Mouse (Mus musculus): ENCODE data around the gene Vmn1r39. TPM values are rescaled to one million over a fixed set of nuclear protein-coding genes. Genes with fewer than 3 reads are reported as not detected.
"Not testable (repeated sequence)": the region's sequence is repeated elsewhere in the genome, so short reads cannot be mapped to it uniquely, and the experiment has no call there.

Gene Vmn1r39
- not detected for total RNA-seq (2021)
- long read RNA-seq, experiment 1, result 0 reads
- long read RNA-seq, experiment 2, result 0 reads

DNA sequence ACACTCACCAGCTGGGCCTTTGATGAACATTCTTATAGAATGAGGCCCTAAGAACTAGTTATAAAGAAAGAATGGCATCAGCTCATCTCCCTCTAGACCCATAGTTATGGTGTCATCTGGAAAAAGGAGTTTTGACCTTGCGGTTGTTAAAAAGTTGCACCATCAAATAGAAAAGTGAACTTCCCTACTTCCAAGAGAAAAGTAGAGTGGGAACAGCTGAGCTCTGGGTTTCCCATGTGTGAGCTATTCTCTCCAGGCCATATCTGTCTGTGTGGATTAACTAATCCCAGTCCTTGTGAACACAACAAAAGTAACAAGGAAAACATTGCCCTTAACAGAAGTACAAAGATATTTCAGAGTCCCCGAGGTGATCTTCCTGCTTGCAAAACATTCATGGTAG, at the start of gene Vmn1r39:
Gene Vmn1r39 (minus strand): TSS at position 101 of the 400 bp plus-strand sequence.
- intact Hi-C loops (cut with DNase I), result no loop called here
- DNase-seq, result no peak

DNA sequence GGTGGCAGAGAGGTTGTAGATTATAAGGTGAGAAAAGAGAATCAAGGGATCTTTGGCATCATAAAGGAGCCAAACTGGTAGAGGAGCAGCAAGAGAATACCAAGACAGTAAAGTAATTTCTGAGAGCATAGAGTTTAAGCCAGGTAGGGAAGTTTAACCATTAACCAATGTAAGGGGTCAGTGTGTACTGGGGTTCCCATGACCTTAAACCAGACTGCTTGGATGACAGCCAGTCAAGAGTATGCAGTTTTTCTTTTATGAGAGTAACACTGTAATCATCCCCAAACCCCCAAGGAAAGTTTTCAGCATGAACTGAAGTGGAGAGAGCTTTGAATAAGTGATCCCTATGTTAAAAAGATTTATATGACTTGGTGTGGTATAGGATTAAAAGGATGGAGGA, 49.0 kb upstream of the Vmn1r39 start:
- DNase-seq, result no peak
- intact Hi-C loops (cut with DNase I), result no loop called here

DNA sequence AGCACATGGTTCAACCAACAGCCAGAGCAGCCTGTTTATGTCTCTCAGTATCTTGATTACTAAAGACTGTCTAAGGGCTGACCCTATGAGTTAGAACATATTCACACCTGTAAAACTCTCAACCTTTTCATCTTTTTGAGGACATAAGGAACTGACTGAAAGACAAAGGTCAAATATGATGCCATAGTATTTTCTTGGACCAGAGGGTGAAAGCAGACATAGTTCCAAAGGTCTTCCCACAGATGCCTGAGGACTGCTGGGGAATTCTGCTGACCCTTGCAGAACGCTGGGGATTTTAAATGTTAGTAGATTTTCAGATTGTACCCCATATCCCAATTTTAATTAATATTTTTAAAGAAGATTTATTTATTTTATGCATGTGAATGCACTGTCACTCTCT, 47.9 kb upstream of the Vmn1r39 start:
- DNase-seq, result no peak
- intact Hi-C loops (cut with DNase I), result no loop called here

DNA sequence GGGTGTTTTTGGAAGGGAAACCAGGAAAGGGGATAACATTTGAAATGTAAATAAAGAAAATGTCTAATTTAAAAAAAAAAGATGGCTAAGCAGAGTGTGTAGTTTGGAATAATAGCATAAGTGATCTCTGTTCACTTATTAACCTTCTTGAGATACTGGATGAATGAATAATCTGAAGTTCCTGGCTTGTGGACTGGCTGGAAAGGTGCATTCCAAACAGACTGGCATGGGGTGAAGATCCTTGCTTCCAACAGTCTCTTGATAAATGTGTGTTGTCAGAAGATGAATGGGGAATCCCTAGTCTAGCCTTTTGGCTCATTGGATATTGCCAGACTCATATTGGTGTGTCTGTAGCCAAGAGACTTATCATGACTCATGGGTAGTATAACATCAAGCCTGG, 45.8 kb upstream of the Vmn1r39 start:
- DNase-seq, result no peak
- intact Hi-C loops (cut with DNase I), result no loop called here

DNA sequence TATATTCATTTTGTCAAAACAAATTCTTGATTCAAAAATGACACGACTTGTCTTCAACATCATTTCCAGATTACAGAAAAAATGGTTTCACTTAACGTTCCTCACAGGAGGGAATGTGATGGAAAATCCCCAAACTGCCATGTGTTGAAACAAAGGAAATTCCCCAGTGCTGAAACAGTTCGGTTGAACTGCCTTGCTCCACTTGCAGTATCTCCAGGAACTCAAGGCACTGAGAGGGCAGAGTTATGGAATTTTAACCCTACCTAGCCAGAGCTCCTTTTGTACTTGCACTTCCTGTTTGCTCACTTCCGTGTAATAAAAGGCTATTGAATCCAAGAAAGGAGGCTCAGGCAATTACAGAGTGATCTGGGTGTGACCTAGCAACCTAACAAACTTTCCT, 38.5 kb upstream of the Vmn1r39 start:
- intact Hi-C loops (cut with DNase I), result loop anchor here (10.0 kb wide), 1 partner anchor 186 kb away; the partner anchor contains the start of gene Gadd45a

DNA sequence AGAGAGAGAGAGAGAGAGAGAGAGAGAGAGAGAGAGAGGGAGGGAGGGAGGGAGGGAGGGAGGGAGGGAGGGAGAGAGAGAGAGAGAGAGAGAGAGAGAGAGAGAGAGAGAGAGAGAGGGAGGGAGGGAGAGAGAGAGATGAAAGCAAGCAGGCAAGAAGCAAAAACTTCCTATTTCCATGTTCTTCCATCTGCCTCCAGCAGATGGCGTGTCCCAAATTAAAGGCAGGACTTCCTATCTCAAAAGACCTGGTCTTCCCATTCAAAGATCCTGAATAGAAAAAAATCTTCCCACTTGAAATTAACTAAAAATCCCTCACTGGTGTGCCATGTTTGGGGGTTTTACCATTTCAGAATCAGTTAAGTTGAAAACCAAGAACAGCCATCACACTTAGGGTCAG, 30.2 kb upstream of the Vmn1r39 start:
- DNase-seq, result peak; percentile 20 to 56
- intact Hi-C loops (cut with DNase I), result loop anchor here (5.0 to 10.0 kb wide), 2 partner anchors 194 to 317 kb away; partner anchors contain the start of gene Gadd45a

More for the DNA sequence above, 38.5 kb upstream of the Vmn1r39 start:
- no peak for DNase-seq

DNA sequence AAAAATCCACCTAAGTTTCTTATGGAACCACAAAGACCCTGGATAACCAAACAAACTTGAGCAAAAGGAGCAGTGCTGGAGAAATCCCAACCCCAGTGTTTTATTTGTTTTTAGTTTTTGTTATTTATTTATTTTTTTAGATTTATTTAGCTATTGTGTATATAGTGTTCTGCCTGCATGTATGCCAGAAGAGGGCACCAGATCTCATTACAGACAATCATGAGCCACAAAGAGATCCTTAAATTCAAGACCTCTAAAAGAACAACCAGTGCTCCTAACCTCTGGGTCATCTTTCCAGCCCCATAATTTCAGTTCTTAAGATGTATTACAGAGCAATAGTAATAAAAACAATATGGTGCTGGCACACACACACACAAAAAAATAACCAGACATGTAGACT, 26.5 kb upstream of the Vmn1r39 start:
- no peak for DNase-seq
- intact Hi-C loops (cut with DNase I), result no loop called here

DNA sequence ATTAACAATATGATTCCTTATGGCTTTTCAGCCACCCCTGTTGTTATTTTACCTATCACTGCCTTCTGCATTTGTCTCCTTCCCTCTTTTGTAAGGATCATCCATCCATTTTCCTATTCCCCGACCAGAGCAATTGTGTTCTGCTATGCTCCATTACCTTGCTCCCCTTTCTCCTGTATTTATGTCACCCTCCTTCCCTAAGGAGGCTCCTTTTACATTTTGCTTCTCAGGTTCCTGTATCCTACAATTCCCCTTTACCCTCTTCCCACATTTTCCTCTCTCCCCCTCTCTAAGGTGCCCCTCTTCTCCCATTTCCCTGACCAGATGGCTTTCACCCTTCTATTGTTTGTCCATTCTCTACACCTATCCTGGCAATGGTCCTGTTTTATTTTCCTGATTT, 4.1 kb downstream of the Vmn1r39 start:
- DNase-seq, result no peak
- intact Hi-C loops (cut with DNase I), result no loop called here

DNA sequence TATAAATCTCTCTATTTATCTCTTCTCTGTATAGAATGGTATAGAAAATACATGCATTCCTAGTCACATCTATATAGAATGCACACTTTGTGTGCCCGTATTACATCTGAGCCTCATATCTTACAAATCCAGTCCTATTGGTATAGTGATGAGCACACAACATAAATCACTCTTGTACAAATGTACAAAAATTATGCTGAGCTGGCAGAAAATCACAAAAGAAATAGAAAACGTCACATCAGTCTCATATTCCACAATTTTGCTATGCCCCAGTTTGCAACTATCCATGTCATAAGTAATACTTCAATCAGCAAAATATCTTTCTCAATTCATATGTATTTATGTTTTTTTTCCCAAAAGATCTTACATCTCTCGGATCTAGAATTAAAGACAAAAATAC, 4.7 kb downstream of the Vmn1r39 start:
- DNase-seq, result no peak
- intact Hi-C loops (cut with DNase I), result no loop called here

DNA sequence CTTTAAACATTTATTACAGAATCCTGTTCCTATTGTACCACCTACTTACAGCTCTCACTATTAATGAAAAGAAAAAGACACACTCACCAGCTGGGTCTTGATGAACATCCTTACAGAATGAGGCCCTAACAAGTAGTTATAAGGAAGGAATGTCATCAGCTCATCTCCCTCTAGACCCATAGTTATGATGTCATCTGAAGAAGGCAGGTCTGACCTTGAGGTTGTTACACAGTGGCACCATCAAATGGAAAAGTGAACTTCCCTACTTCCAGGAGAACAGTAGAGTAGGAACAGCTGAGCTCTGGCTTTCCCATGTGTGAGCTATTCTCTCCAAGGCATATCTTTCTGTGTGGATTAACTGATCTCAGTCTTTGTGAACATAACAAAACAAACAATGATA, 27.9 kb downstream of the Vmn1r39 start, which contains the start of gene Vmn1r38:
Gene Vmn1r38 (minus strand): TSS at position 101 of the 400 bp plus-strand sequence.
- DNase-seq; intact Hi-C loops (cut with DNase I): not testable (repeated sequence)

Other genes starting within 250 kb of the Vmn1r39 start
- gene Vmn1r33, start 192.3 kb downstream of the Vmn1r39 start, total RNA-seq (2021), result not detected
- gene Vmn1r34, start 166.7 kb downstream of the Vmn1r39 start, total RNA-seq (2021), result not detected
- not detected for gene Vmn1r35, start 124.7 kb downstream of the Vmn1r39 start, total RNA-seq (2021)
- gene Vmn1r36, start 91.4 kb downstream of the Vmn1r39 start, total RNA-seq (2021), result not detected
- gene Vmn1r37, start 81.2 kb downstream of the Vmn1r39 start, total RNA-seq (2021), result not detected
- not detected for gene Vmn1r38, start 28.0 kb downstream of the Vmn1r39 start, total RNA-seq (2021)
- 10 to 100 TPM; 49.7 to 52.0 TPM for gene Gng12, start 85.8 kb upstream of the Vmn1r39 start, total RNA-seq (2021)
- 10 to 100 TPM; 19.6 to 22.3 TPM for gene Gadd45a, start 226.8 kb upstream of the Vmn1r39 start, total RNA-seq (2021)

All from heart, postnatal 14 days (tissue).